Mouse (Mus musculus): ENCODE measurements at regions not wholly inside any gene's neighbourhood (a gene's known extent, or its start where the extent isn't known, plus 50 kb on each side); places are given as distances from the start of the nearest gene placed in this dataset.

- TF ChIP-seq E2F4 (IDR thresholded peaks at IDR 0.05; ENCODE audit: insufficient replicate concordance, low read depth, low read length), result no peak
- TF ChIP-seq RAD21 (IDR thresholded peaks at IDR 0.05; ENCODE audit: low read depth, low read length), result no peak
- no peak for TF ChIP-seq JUND (conservative IDR thresholded peaks at IDR 0.05; ENCODE audit: low read depth, low read length)
- TF ChIP-seq CTCF (conservative IDR thresholded peaks at IDR 0.05 in 1 of 2, IDR thresholded peaks at IDR 0.05 in 1 of 2; ENCODE audit: low read depth in 2 of 2, low read length in 2 of 2), result no peak
- TF ChIP-seq TBP (conservative IDR thresholded peaks at IDR 0.05; ENCODE audit: low read depth, low read length), result no peak
- TF ChIP-seq POLR2AphosphoS2 (IDR thresholded peaks at IDR 0.05; ENCODE audit: low read depth, low read length), result no peak
- no peak for TF ChIP-seq MAX (IDR thresholded peaks at IDR 0.05; ENCODE audit: low read length)
- TF ChIP-seq POLR2A (IDR thresholded peaks at IDR 0.05; ENCODE audit: low read depth, low read length), result no peak
- TF ChIP-seq ZMIZ1 (IDR thresholded peaks at IDR 0.05; ENCODE audit: low read depth, low read length), result no peak
- no peak for TF ChIP-seq HCFC1 (IDR thresholded peaks at IDR 0.05; ENCODE audit: low read depth, low read length)
- no peak for TF ChIP-seq ZKSCAN1 (IDR thresholded peaks at IDR 0.05; ENCODE audit: borderline replicate concordance, low read depth, low read length)
- TF ChIP-seq ETS1 (conservative IDR thresholded peaks at IDR 0.05; ENCODE audit: low read depth, low read length), result no peak
These were observed 347.2 kb downstream of the Prdm2 start for GRCm38 (mm10) chr4:142865593-142865992.

Measured in CH12.LX (cell line).